Mouse (Mus musculus): Measurements from ENCODE around the gene Pnrc2.

Gene Pnrc2

DNA sequence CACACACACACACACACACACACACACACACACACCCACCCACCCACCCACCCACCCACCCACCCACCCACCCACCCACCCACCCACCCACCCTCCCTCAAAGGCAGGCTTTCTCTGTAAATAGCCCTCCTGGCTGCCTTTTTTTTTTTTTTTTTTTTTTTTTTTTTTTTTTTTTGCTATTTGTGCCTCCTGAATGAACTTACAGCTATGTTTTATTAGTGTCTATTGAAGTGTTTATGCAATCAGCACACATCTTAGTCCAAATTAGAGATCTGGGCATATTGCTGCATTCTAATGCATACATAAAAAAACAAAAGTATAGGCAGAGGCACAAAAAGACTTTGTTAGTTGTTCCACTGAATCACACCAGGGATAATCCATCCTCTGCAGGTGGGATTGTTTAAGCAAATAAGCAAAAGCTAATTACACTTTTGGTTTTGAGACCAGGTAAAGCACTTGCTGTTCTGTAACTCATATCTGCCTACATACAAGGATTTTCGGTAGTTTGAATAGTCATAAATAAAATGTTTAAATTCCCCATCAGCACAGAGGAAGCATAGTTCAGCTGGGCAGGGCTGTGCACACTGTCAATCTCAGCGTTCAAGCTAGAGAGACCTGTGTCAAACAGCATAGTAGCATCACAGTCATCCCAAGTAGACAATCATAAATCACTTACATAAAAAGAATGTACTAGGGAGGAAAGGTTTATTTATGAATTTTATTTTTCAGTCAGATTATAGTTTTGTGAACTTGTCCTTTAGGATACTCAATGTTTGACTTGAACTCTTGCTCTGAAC lies 3.2 kb downstream of the Pnrc2 start:
- DNase-seq (ENCODE audit: low spot score), result no peak

DNA sequence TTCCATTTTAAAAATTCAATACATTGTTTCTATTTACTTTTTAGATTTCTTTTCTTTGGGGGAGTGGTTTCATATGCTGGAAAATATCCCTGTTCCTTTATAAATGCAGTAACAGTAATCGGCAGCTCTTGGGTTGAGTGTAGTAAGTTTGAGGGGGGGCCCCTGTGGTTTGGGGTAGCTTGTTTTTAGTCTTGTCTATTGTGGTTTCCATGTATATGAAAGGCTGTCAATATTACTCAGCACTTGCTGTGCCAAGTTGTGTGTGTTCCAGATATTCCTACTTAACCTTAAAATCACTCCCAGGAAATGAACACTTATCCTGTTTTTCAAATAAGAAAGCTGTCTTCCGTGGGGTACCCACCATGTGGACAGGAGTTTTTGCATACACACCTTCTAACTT lies 4.7 kb downstream of the Pnrc2 start:
- peak; percentile 40 for DNase-seq (ENCODE audit: low spot score)

- DNase-seq (ENCODE audit: low spot score), result peak; percentile 16
Observed at GRCm38 (mm10) chr4:135857597-135858186, 16.0 kb downstream of the Pnrc2 start.

DNA sequence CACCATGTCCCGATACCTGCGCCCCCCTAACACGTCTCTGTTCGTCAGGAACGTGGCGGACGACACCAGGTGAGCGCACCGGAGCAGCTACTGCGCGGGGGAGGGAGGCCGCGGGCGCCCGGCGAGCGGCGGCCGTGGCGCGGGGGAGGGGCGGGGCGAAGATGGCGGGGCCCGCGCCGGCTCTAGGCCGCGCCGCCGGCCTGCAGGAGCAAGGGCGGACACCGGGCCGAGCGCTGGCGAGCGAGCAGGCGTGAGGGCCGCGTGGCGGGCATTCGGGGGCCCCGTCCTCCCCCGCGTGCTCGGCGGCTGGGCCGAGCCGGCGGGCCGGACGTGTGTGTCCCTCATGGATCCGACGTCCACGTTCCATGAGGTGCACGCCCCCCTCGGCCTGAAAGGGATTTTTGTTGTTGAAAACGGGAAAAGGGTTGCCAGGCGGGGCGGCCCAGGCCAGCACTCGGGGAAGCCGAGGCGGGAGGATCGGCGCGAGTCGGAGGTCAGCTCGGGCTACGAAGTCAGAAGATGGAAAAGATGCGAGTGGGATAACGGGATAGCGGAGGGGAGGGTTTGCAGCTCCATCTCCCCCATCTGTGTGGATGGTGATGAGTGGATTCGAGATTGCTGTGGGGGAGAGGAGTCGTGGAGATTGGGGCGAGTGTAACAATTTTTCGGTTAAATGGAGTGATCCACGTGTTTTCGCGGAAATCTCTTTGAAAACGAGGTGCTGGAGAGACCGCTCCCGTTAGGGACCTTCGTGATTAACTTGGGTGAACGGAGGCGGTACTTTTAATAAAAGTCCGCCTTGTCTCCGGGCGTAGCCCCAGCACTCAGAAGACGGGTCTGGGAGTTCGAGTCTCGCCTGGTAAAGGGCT lies 17.2 kb downstream of the Pnrc2 start:
- DNase-seq (ENCODE audit: low spot score), result peak; percentile 33

DNA sequence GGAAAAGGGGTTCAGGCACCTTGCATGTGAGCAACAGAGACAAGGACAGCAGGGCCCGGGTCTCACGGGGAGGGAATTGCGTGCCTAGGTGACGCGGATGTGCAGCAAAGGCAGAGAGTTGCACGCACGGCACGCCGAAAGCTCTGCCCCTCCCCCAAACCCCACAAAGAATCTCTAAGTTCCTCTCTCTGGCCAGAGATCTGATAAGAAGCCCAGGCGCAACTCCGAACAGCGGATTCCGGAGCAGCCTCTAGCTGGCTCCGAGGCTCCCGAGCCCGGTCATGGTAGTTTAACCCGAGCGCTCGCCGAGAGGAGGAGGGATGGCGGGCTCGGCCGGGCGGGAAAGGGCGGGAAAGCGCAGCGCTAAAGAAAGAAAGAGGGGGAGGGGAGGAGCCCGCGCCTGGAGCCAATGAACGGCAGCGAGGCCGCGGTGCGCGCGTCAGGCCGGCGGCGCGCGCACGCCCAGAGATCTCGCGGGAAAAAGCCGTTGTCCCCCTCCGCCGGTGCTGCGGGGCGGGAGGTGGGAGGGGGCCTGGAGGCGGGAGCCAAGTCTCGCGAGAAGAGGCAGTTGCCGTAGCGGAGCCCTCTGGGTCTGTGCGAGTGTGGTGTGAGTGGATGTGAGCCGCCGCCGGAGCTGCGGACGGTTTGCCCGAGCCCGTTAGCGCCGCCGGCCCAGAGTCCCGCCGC lies 18.0 kb downstream of the Pnrc2 start, which contains the start of gene Srsf10:
Gene Srsf10 (plus strand): TSS at position 212 of the 687 bp plus-strand sequence.
- DNase-seq (ENCODE audit: low spot score), result peak; percentile 96

GRCm38 (mm10) chr4:135855080-135855479 lies 18.6 kb downstream of the Pnrc2 start:
- no peak for DNase-seq (ENCODE audit: low spot score)

DNA sequence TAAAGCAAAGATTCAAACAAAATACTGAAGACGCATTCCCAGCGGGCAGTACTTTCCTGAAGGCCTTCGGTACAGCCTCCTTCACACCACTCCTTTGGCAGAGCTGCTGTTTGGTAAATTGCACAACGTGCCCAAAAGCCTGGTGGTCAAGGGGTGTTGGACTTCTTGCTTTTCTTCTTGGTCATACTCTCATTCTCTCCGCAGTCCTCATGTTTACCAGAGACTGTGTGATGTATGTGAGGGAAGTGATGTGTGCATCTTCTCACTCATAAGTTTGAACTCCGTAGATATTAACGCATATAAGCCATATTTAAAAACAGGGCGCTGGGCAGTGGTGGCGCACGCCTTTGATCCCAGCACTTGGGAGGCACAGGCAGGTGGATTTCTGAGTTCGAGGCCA lies 19.0 kb downstream of the Pnrc2 start:
- DNase-seq (ENCODE audit: low spot score), result no peak

DNA sequence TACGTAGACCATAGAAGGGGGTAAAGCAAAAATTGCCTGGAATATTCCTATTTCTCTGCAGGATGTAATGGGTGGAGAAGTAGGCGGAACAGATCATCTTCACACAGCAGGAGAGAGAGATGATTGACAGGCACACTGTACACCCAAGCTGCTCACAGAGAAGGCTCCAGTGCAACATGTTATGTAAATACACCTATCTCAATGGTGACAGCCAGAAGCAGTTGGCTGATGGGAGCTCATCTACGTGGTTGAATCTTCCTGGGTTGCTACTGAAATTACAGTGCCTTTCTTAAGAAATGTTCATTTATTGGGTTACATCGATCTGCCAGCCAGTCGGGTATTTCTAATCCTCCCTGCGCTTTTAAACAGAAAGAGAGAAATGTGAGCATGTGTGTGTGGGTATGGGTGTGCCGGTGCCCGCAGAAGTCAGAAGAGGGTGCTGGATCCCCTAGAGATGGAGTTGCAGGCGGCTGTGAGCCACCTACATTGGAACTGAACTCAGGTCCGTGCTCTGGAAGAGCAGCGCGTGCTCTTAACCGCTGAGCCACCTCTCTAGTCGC lies 19.6 kb downstream of the Pnrc2 start:
- no peak for DNase-seq (ENCODE audit: low spot score)

DNA sequence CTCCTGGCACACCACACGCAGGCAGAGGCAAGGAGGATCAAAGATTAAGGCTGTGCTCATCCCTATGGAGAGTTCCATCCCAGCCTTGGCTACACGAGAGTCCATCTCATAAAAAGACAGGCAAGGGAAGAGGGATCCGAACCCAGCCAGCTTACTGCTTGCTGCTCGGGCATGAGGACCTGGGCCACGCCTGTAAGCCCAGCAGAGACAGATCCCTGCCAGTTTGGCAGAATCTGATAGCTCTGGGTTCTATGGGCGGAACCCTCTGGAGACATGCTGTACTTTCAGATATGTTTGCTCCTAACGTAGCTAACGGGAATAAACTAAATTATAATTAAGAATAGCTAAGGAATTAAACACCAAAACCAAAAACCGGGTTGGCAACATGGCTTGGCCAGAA lies 21.7 kb downstream of the Pnrc2 start:
- no peak for DNase-seq (ENCODE audit: low spot score)

DNA sequence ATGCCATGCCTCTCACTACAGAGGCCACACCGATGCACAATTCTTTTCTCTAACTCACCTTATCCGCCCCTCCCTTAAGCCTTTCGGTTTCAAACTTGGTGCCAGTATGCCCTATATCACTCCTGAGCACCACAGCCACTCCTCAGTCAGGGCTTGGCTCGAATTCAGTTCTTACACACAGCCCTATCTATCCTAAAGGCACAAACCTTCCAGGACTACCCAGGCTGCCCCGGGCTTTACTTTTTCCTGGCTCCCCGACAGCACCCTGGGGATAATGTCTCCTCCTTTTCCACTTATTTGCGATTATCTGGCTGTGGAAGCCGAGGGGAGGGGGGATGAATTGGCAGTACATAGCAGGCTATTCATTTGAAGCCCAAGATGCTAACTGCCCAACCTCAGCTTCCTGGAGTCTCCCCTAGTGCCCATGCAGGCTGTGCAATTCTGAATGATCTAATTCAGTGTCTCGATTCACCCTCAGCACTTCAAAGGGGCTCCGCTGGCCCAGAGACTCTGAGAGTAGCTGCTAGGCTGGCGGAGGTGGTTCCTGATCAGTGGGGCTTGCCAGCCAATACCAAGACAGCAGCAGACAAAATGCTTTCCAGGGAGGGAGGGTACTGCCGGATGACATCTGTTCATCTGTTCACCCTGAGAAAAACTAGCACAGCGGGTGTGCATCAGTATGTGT lies 23.1 kb downstream of the Pnrc2 start:
- peak; percentile 70 for DNase-seq (ENCODE audit: low spot score)

GRCm38 (mm10) chr4:135847581-135847980 lies 26.1 kb downstream of the Pnrc2 start:
- no peak for DNase-seq (ENCODE audit: low spot score)

- no peak for DNase-seq (ENCODE audit: low spot score)
Observed at GRCm38 (mm10) chr4:135844400-135844799, 29.2 kb downstream of the Pnrc2 start.

DNA sequence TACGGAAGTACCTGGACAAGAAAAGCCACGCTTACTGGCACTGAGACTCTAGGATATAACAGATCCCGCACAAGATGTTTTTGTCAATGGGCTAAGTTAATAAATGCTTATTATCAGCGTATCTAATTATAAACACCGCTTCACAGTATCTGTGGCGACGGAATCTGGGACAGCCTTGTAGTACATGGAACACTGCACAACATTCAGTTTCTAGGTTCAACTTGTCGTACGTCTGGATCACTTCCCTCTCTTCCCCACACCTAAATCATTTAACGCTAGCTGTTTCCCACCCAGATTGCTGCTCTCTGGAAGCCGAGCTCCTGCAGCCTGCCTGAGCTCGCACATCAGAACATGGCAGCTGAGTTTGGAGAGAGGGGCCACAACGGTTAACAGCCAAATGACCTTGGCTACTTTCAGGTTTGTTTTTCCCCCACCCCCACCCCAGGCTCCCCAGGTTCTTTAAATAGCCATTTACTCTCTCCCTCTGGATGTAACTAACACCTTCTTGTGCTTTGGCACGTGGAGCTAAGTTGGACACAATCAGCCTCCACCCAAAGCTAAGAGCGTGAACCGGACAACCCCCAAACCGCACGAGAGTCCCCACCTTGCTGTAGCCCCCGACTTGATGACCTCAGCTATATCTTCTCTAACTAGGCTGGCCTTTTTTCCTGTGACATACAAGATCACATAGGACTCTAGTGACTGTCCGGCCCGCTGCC lies 34.2 kb downstream of the Pnrc2 start:
- DNase-seq (ENCODE audit: low spot score), result no peak

GRCm38 (mm10) chr4:135838925-135839292 lies 34.7 kb downstream of the Pnrc2 start:
- no peak for DNase-seq (ENCODE audit: low spot score)

- no peak for DNase-seq (ENCODE audit: low spot score)
Observed at GRCm38 (mm10) chr4:135834124-135834717, 39.4 kb downstream of the Pnrc2 start.

DNA sequence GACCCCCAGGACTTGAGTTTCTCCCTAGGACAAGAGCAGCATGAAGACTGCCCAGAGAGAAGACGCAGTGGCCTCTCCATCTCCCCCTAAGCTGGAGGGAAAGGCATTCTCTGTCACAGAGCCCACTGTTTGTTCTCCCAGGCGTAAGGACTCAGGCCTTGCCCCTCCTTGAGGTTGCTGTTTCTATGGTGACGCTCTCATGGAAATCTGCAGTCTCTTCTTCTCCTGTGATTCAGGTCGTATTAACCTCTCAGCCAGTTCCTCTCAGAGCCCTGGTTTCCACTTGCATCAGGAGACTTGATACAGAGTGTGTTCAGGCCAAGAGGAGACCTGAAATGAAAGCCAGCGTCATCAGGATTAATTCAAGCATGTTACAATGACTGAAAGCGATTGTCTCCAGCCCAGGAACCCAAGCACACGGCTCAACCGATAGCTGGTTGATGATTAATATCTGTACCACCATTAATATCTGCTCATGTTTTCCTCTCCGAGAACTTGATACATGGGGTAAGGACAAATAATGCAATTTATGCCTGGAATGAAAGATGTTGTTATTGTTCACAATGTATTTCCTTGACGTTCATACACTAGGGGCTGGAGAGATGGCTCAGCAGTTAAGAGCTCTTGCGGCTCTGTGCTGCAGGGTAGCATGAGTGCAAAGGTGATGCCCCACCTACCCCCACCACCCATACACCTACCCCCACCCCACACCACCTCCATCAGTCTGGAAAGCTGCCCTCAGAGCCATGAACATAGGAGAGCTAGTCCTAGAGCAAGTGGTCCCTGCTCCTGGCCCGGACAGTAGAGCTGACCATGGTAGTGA lies 40.1 kb downstream of the Pnrc2 start:
- no peak for DNase-seq (ENCODE audit: low spot score)

DNA sequence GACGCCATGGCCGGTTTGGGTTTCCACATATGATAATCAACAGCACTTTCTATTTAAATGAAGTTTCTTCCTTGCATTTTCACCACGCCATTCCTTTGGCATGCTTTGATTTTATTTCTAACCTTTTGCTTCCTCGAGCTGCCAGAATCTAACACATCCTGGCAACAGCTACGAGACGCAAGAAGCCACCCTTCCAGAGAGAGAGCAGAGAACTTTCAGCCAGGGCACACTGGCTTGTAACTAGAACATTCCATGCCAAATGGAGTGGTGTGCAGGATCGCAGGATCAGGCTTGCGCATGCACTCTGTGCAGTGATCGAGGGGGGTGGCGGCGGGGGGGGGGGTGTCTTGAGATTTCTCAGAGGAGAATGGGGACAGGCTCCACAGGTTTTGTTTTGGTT lies 41.6 kb downstream of the Pnrc2 start:
- DNase-seq (ENCODE audit: low spot score), result no peak

DNA sequence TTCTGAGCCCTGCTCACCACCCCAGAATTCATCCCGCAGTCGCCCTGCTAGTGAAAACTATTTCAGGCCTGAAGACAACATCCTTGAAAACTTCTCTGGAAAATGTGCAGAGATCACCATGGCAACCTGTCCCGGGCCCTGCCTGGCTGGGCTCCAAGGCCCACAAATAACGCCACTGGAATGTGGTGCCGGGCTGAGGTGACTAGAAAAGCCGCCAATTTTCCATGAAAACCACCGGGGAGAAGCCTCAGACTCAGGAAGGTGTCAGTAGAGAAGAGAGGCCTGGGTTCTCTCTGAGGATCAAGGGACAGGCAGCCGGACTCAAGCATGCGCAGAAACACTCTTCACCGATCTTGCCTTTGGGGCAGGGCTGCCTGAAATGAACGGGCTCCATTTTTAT lies 45.2 kb downstream of the Pnrc2 start:
- no peak for DNase-seq (ENCODE audit: low spot score)

DNA sequence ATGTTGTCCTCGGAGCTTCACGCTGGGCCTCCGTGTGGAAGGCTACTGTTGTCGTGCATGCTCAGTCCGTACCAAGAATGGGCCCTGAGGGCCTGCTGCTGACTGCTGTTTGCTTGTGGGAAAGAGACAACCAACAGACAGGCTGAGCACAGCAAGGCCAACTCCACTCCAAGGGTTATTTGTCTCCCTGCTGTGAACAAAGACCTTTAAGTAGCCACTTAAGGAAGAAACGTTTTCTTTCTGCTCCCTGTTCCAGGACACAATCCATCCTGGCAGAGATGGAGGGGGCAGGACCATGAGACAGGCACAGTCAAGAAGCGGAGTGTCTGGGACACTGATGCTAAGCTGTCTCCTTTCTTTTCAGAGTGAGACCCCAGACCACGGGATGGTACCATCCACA lies 49.4 kb downstream of the Pnrc2 start:
- no peak for DNase-seq (ENCODE audit: low spot score)

Measured in T-cell, adult 2 months (primary cell).